Mouse (Mus musculus) embryonic facial prominence, embryonic 11.5 days (tissue): ENCODE results near the gene Hspd1. TPM values are rescaled to one million over a fixed set of nuclear protein-coding genes. Genes with fewer than 3 reads are reported as not detected.
"Not testable (repeated sequence)": the region's sequence is repeated elsewhere in the genome, so short reads cannot be mapped to it uniquely, and the experiment has no call there.

Experiments used
- ATAC-seq: fragments of 200-750 bp; cut with Nextera tagmentation; replicated peaks from 2 replicates; pipeline ENCODE4 v1.8.0; 2017; ENCODE audit warnings: low read depth; ENCODE audit not compliant: insufficient number of reproducible peaks, low FRiP score, low TSS enrichment
- DNase-seq: peaks from one replicate; pipeline ENCODE4 v3.0.0-alpha.2; 2015; ENCODE audit warnings: low spot score
- H3K27ac ChIP-seq: fragments of 300-500 bp; sonication (generic); replicated peaks from 2 replicates; pipeline ENCODE4 v1.5.1; 2014; ENCODE audit warnings: mild to moderate bottlenecking, low read depth, low read length, control low read depth
- H3K27me3 ChIP-seq: fragments of 300-500 bp; sonication (generic); 2 replicates; pipeline ENCODE4 v1.6.1; 2014; ENCODE audit warnings: mild to moderate bottlenecking, low read length, moderate library complexity, mixed read lengths; ENCODE audit not compliant: control insufficient read depth, insufficient read depth
- H3K36me3 ChIP-seq: fragments of 300-500 bp; sonication (generic); replicated peaks from 2 replicates; pipeline ENCODE4 v1.6.1; 2014; ENCODE audit warnings: low read depth, mild to moderate bottlenecking, low read length, moderate library complexity, mixed read lengths; ENCODE audit not compliant: control insufficient read depth, insufficient read depth
- H3K4me1 ChIP-seq: fragments of 300-500 bp; sonication (generic); 2 replicates; pipeline ENCODE4 v1.6.1; 2014; ENCODE audit warnings: low read length, mixed read lengths; ENCODE audit not compliant: control insufficient read depth, insufficient read depth
- H3K4me2 ChIP-seq: fragments of 300-500 bp; sonication (generic); 2 replicates; pipeline ENCODE4 v1.6.1; 2014; ENCODE audit warnings: low read depth, mild to moderate bottlenecking, control low read depth, low read length, moderate library complexity
- H3K4me3 ChIP-seq: fragments of 300-500 bp; sonication (generic); 2 replicates; pipeline ENCODE4 v1.5.1; 2014; ENCODE audit warnings: low read depth, low read length, control low read depth
- H3K9ac ChIP-seq: fragments of 300-500 bp; sonication (generic); replicated peaks from 2 replicates; pipeline ENCODE4 v1.6.1; 2014; ENCODE audit warnings: mild to moderate bottlenecking, control low read depth, low read length
- H3K9me3 ChIP-seq: fragments of 300-500 bp; sonication (generic); replicated peaks from 2 replicates; pipeline ENCODE4 v1.6.1; 2016; ENCODE audit warnings: mild to moderate bottlenecking, low read length, inconsistent platforms, mixed read lengths; ENCODE audit not compliant: control insufficient read depth
- WGBS: fragments of 180-500 bp; shearing (Covaris S2); extraction: QIAGEN DNeasy Blood & Tissue Kit; methylation state at CpG from one replicate; pipeline ENCODE4 v1.1.7; 2014; 5-methylcytosine and 5-hydroxymethylcytosine counted together
- polyA plus RNA-seq: library from polyadenylated mRNA; unstranded; fragments of >200 nt; fragmentation: Nextera tagmentation; extraction: Ambion mirVana; gene quantifications from 2 replicates; pipeline ENCODE4 v1.2.1, GENCODE M21; 2014

Gene Hspd1
- polyA plus RNA-seq, 1 experiment from 2014 or later, result 463 TPM

DNA sequence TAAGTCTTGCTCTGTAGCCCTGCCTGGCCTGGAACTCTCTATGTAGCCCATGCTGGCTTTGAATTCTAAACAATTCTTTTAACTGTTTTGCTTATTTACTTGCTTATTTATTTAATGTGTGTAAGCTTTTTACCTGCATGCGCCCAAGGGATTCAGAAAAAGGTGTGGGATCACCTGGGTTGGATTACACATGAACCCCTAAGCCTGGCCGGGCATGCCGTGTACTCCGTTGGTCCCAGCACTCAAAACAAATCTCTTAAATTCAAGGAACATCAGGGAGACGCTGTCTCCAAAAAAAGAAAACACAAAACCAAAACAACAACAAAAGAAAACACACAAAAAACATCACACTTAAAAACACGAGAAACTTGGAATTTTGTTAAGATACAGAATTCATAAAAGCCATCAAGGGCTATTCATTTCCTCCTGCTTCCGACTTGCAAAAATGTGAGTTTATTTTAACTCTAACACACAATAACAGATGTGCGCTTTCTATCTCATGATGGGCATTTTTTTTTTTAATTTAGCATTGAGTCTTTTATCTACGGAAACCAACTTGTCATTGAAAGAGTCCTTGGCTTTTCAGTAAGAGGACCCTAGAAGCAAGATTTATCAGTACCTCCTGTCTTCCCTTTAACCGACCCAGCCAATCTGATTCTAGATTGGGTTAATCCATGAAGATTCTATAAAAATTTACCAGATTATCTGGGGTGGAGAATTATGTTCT lies 42.3 kb upstream of the Hspd1 start:
- DNase-seq (no peak), ATAC-seq (no peak)
- Histone ChIP-seq H3K9me3 (no peaks in the 10 kb centered on the region), H3K4me2 (peak overlapping the region; percentile 48), H3K4me1 (no peaks in the 10 kb centered on the region), H3K27ac (peak overlapping the region; percentile 86; the same call in 1 of the 2 replicates), H3K36me3 (no peaks in the 10 kb centered on the region), H3K9ac (peak overlapping the region; percentile 49), H3K4me3 (peak overlapping the region; percentile 98), H3K27me3 (no peaks in the 10 kb centered on the region)
- WGBS, result 65% methylated on average over 10 of the region's 10 CpGs

DNA sequence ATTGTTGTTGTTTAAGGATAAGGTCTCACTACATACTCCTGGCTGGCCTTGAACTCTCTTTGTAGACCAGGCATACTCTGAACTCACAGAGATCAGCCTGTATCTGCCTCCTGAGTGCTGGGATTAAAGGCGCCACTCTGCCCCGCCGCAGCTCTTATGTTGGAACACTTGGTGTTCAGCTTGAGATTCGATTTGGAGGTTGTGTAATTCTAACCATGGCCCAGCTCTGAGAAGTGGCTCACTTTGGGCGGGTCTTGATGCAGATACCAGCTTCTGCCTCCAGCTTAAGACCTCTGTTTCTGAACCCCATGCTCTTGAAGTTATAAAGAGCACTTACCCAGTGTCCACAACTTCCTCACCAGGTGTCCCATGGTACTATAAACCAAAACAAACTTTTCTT lies 41.7 kb upstream of the Hspd1 start:
- H3K4me3 ChIP-seq, result no peak overlapping the region
- H3K4me2 ChIP-seq, result no peak overlapping the region
- no peaks in the 10 kb centered on the region for H3K4me1 ChIP-seq
- DNase-seq (no peak), ATAC-seq (no peak)
- WGBS, result 90% methylated on average over 5 of the region's 5 CpGs
- H3K36me3 ChIP-seq, result no peaks in the 10 kb centered on the region
- no peak overlapping the region for H3K27ac ChIP-seq
- no peaks in the 10 kb centered on the region for H3K27me3 ChIP-seq
- H3K9ac ChIP-seq, result no peak overlapping the region
- H3K9me3 ChIP-seq, result no peaks in the 10 kb centered on the region

DNA sequence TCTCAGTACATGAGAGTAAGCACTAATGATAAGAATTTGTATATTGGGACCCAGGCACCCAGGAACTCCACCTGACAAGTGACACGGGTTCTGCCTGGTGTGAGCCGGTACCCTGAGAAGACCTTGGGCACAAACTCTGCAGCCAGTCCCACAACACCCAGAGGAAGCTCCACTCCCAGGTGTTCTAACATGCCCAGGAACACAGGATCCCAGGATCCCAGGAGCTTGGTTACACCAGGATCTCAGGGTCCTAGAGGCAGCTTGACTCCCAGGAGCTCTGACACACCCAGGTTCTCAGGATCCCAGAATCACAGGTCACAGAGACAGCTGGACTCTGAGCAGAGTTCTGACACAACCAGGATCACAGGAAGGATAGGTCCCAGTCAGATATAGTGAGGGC lies 36.1 kb upstream of the Hspd1 start:
- not testable (repeated sequence) for H3K36me3 ChIP-seq, H3K4me3 ChIP-seq, H3K4me2 ChIP-seq, H3K9me3 ChIP-seq, H3K27me3 ChIP-seq, DNase-seq, H3K4me1 ChIP-seq, H3K27ac ChIP-seq, ATAC-seq, H3K9ac ChIP-seq
- WGBS, result 89% methylated on average over 2 of the region's 2 CpGs

DNA sequence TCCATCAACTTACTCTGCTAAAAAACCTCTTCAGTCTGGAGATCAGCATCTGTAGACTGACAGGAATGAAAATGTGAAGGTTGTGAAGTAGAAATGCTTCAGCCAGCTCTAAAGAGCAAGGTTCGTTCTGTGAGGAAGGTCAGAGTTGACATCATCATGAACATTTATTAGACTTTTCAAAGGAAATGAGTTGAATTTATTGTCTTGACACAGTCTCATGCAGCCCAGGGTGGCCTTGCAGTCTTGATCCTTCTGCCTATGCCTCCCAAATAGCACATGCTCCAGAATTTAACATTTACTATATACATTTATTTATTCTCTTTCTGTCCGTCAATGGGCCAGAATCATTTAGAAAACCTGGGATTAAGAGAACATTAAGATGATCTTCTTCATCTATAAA lies 35.5 kb upstream of the Hspd1 start:
- Histone ChIP-seq H3K27ac (no peak overlapping the region), H3K4me3 (no peak overlapping the region), H3K9ac (no peak overlapping the region), H3K27me3 (no peaks in the 10 kb centered on the region), H3K9me3 (no peaks in the 10 kb centered on the region), H3K4me1 (no peaks in the 10 kb centered on the region), H3K36me3 (no peaks in the 10 kb centered on the region), H3K4me2 (no peak overlapping the region)
- WGBS, result 93% methylated on average over 2 of the region's 2 CpGs
- no peak for ATAC-seq
- DNase-seq, result no peak

DNA sequence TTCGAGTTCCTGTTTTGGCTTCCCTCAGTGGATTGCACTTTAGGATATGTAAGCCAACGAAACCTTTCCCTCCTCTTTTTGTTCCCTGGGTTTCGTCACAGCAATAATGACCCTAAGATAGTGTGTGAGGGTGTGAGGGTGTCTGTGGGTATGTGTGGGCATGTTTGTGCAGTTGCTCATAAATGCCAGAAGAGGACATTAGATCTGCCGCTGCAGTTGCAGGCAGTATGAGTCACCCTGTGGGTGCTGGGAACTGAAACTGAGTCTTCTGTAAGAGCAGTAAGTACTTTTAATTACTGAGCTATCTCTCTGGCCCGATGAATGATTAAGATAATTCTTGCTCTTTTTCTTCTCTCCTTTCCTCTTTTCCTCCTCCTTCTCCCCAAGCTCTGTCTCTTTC lies 35.0 kb upstream of the Hspd1 start:
- WGBS, result 85% methylated on average over 5 of the region's 5 CpGs
- no peak for ATAC-seq
- H3K27ac ChIP-seq, result no peak overlapping the region

DNA sequence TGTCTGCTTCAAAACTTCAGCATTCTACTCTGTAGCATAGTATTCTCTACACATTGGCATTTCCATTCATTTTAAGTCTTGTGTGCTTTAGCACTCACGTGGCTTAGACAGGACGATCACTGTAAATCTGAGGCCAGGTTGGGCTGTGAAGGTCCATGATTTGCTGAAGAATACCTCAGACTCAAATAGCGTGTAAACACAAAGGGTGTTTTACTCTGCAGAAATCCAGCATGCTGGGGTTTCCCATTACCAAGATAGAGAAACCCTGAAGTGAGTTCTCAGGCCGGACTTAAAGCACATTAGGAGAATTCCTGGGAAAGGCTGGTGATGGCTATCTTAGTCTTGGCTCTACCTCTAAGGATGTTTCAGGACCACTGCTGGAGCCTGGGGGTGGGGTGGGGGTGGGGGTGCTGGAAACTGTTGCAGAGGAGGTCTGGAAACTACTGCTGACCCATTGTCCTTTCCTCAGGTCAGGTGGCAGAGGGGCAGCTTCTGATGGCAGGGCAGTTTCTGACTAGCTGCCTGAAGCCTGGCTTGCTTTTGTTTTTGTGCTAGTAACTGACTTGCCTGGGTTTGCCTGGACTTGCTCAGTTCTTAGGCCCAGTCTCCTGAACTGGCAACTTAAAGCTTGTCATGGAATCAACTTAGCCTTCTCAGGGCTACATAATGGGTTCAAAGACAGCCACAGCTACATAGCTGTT lies 21.2 kb upstream of the Hspd1 start:
- Histone ChIP-seq H3K4me1 (no peaks in the 10 kb centered on the region), H3K9ac (no peak overlapping the region)
- DNase-seq, result no peak

More for the DNA sequence above, 35.0 kb upstream of the Hspd1 start:
- Histone ChIP-seq H3K36me3 (no peaks in the 10 kb centered on the region), H3K9ac (no peak overlapping the region), H3K4me3 (no peak overlapping the region), H3K9me3 (no peaks in the 10 kb centered on the region), H3K4me1 (no peaks in the 10 kb centered on the region), H3K4me2 (no peak overlapping the region), H3K27me3 (no peaks in the 10 kb centered on the region)
- DNase-seq, result no peak

DNA sequence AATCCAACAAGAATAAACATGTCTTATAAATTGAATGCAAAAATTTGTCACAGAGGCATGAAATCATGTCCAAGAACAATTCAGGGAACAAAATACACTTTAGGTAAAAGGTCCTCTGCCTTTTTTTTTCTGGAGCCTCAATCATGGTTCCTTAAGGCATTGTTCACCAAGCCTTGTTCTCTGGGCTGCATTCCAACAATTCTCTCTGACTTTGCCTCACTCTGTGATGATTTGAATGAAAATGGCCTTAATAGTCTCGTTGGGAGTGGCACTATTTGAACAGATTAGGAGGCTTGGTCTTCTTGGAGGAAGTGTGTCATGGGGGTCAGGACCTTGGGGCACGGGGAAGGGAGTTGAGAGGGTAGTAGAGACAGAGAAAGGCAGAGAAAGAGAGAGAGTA lies 20.4 kb upstream of the Hspd1 start:
- ATAC-seq, result no peak
- no peaks in the 10 kb centered on the region for H3K9me3 ChIP-seq
- H3K9ac ChIP-seq, result no peak overlapping the region
- no peaks in the 10 kb centered on the region for H3K36me3 ChIP-seq
- DNase-seq, result no peak
- no peak overlapping the region for H3K27ac ChIP-seq
- no peak overlapping the region for H3K4me3 ChIP-seq
- H3K27me3 ChIP-seq, result no peaks in the 10 kb centered on the region
- H3K4me1 ChIP-seq, result no peaks in the 10 kb centered on the region
- WGBS, result 50% methylated on average over 2 of the region's 2 CpGs
- H3K4me2 ChIP-seq, result no peak overlapping the region

More for the DNA sequence above, 21.2 kb upstream of the Hspd1 start:
- WGBS, result 92% methylated on average over 4 of the region's 4 CpGs
- no peak overlapping the region for H3K4me2 ChIP-seq
- no peak overlapping the region for H3K4me3 ChIP-seq
- H3K36me3 ChIP-seq, result no peaks in the 10 kb centered on the region
- no peak for ATAC-seq
- H3K27me3 ChIP-seq, result no peaks in the 10 kb centered on the region
- no peaks in the 10 kb centered on the region for H3K9me3 ChIP-seq
- no peak overlapping the region for H3K27ac ChIP-seq

DNA sequence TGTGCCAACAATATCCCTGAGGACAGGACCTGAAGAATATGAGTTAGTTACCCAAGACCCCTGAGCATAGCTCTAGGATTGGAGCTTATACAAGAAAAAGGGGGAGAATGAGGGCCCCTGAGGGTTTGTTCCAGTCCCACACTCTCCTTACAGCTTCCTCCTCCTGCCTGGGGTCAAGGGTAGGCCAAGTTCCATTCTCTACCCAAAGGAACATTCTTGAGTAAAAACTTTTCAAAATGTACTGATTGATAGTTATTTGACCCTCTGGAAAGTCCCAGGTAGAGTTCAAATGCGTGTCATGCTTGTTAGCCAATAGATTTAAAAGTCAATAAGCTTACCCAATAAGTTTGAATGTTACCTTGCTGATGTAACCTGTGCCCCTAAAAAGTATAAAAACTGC lies 19.6 kb upstream of the Hspd1 start:
- H3K9ac ChIP-seq, result no peak overlapping the region
- no peak for ATAC-seq
- no peak overlapping the region for H3K4me2 ChIP-seq
- no peak overlapping the region for H3K27ac ChIP-seq
- no peaks in the 10 kb centered on the region for H3K9me3 ChIP-seq
- no peaks in the 10 kb centered on the region for H3K36me3 ChIP-seq
- H3K4me1 ChIP-seq, result no peaks in the 10 kb centered on the region
- H3K27me3 ChIP-seq, result no peaks in the 10 kb centered on the region
- WGBS, result 91% methylated on average over 1 of the region's 1 CpGs
- H3K4me3 ChIP-seq, result no peak overlapping the region
- DNase-seq, result no peak
